Mouse (Mus musculus) heart, postnatal 14 days (tissue): ENCODE data around the gene Flot1. TPM values are rescaled to one million over a fixed set of nuclear protein-coding genes. Genes with fewer than 3 reads are reported as not detected.

Source experiments
- DNase-seq, 2 experiments: peaks; one replicate each; pipeline ENCODE4 v3.0.0; 2021 to 2022
- intact Hi-C: fragments of 180-260 bp; cut with DNase I; formaldehyde crosslinking; loops from one replicate; pipeline ENCODE4 v1.15.1; 2025
- long read RNA-seq, 2 experiments: library from polyadenylated mRNA; stranded (forward); transcript quantifications; one replicate each; pipeline ENCODE4 v2.0.0; 2021
- total RNA-seq, 2 experiments: library from RNA; stranded (reverse); gene quantifications; 2 replicates each; pipeline ENCODE4 v1.2.3; 2021

Flot1 gene
- 100 to 1,000 TPM; 108 to 111 TPM for total RNA-seq
- long read RNA-seq, experiment 1, transcript Flot1-201 (13 exons, 1,825 nt), result major isoform, 165 of 202 reads
- long read RNA-seq, experiment 1, partial matches to known transcripts, result 25 of 202 reads
- long read RNA-seq, experiment 1, other reads (novel, unspliced or antisense), result 12 of 202 reads
- long read RNA-seq, experiment 2, transcript Flot1-201 (13 exons, 1,825 nt), result major isoform, 166 of 204 reads
- long read RNA-seq, experiment 2, partial matches to known transcripts, result 25 of 204 reads
- long read RNA-seq, experiment 2, other reads (novel, unspliced or antisense), result 13 of 204 reads

DNA sequence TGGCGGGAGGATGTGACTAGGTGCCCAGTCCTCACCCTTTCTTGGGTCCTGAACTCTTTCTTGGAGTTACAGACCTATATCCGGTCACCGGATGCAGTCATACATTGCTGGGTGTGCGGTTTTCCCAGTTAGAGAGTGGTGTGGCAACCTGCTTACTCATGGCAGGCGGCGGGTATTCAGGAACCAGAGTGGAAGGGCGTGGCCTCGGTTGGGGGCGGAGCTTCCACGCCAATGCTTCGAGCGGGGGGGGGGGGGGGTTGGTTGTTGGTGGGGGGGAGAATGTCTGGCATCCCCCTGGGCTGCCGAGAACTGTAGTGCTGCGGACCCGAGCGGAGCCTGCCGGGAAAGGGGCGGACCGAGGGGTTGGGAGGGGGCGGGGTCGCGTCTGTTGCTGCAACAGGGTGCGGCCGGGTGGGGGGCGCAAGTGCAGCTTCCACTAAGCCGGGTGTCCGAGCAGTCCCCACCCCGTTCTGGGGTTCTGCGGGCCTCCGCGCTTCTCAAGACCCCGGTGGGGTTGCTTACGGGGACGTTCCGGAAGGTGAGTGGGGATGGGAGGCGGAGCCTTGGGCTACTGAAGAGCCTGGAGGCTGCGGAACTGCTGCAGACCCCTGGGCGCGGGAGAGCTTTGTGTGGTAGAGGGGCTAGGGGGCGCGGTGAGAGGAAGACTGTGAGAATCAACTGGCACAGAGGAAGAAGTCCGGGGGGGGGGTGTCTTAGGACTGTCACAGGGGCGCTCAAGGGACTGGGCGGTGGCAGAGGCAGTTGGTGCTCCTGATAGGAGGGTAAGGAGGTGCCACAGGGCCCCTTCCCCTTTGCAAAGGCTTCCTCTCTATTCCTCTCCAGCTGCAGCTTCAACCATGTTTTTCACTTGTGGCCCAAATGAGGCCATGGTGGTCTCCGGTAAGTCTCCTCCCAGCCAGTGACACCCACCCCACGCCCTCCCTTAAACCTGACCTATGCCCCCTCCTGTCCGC, at the start of gene Flot1:
Gene Flot1, plus strand, starts transcription at position 267 of the 974 bp plus-strand sequence.
- DNase-seq, result peak; percentile 86 to 89
- intact Hi-C loops, result no loop called here

DNA sequence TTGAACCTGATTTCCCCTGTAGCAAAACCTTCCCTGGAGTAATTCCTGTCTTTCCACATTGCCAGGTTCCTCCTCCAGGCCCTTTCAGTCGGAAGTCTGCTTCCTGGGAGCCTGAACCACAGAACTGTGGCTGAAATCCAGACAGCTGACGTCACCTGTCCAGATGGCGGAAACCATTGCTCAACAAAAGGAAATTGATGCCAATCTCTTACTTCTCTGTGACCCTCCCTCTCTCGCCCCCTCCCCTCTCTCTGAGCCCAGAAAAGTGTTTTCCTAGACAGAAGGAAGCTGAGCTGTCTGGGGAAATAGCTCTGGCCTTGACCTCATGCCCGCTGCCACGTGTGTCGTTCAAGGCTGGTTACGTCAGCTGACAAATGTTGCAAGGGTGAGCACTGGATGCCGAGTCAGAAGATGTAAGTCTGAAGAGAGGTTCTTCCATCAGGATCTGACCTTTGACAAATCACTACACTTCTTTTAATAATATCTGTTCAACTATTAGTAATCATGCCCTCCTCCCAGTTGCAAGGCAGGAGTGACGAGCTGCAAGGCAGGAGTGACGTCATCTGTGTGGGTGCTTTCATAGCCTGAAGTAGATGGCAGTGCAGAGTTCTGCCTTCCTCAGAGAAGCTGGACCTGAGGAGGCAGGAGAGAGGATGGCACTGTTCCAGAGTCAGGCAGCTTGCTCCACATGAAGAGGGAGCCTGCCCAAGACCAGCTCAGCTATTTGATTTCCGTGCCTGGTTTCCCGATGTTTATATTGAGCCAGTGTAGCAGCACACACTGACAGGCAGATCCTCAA, 46.0 kb upstream of the Flot1 start:
- peak; percentile 84 to 88 for DNase-seq
- intact Hi-C loops, result no loop called here

DNA sequence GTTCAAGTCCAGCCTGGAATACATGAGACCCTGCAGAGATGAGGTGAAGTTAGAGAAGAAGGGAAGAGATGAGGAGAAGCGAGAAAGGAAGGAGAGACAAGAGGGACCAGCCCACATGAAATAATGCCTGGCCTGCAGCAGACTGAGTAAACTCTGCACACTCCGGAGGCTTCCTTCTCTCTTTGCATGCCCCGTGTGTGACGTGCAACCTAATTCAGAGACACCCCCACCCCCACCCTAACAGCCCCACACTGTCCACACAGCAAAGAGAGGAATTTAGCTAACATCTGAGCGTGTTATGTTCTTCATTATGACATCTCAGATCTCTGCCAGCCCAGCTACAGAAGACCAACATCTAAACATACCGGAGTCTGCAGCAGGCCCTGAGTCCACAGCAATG, 44.1 kb upstream of the Flot1 start:
- intact Hi-C loops, result no loop called here
- no peak for DNase-seq

DNA sequence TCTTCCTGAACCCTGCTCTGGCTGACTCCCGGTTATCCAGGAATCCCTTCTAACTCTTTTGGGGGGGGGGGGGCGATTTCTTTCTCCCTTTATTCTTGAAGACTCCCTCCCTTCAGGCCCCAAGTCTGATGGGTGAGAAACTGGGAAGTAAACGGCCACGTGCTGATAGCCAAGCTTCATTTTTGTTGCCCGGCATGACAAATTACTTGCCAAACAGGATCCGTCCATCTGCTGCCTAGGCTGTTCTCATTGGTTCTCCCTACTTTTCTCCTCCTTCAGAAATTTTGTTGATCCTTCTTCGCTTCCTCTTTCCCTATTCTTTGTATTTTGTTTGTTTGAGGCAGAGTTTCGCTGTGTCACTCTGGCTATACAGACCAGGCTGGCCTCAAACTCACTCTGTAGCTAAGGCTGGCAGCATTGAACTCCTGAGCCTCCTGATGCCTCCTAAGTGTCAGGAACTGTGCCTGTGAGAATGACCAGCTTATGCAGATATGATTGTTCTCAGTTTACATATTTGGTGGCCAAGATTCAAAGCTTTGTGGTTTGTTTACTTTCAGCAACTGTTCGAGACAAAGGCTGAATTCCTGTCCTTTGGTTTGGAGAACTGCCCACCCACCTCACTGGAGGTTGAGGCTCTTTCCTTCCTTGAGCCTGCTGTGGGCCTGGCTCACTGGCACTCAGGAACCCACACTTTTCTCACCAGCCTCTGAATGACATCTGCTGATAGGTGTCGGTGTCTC, 43.4 kb upstream of the Flot1 start:
- no peak for DNase-seq
- intact Hi-C loops, result no loop called here

DNA sequence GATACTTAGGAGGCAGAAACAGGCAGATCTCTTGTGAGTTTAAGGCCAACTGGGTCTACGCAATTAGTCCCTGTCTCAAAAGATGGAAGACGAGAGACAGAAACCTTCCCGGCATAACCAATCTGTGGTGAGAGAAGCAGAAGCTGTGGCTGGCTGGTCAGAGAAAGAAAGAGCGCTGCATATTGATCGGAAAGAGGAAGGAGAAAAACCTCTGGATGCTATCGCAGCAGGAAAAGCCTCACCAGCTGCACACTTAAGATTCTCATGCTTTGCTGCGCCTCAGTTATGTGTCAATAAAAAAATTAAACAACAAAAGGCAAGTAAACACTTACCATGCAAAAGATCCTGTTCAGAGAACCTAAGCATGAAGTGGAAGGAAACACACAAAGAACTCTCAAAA, 42.7 kb upstream of the Flot1 start:
- intact Hi-C loops, result no loop called here
- no peak for DNase-seq

DNA sequence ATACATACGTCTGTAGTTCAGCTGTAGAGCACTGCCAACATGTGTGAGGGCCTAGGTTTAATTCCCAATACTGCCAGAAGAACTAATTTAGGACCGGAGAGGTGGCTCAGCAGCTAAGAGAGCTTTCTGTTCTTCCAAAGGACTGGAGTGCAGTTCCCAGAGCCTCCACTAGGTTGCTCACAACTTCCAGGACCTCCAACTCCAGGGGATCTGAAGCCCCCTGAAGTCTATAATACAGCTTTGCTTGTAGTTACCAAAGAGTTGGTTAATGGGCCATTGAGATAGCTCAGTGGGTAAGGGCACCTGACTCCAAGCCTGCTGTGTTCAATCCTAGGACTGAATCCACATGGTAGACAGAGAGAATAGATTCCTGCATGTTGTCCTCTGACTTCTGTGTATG, 40.6 kb upstream of the Flot1 start:
- intact Hi-C loops, result no loop called here
- no peak for DNase-seq

DNA sequence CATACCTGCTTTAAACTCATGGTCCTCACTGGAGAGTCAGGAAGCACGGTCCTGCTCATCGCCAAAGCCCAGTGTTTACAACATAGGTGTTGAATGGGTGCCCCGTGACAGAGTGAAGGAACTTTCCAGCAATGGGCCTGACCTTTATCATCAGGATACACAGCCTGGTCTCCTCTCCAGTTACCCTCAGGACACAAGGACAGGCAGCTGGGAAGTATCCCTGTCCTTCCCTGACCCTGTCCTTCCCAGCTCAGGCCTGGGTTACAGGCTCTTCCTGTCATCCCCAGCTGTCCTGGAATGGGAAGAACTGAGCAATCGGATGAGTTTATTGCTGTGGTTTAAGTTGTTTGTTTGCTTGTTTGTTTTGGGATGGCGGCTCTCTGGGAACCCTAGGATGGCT, 40.1 kb upstream of the Flot1 start:
- DNase-seq, result no peak
- intact Hi-C loops, result no loop called here

DNA sequence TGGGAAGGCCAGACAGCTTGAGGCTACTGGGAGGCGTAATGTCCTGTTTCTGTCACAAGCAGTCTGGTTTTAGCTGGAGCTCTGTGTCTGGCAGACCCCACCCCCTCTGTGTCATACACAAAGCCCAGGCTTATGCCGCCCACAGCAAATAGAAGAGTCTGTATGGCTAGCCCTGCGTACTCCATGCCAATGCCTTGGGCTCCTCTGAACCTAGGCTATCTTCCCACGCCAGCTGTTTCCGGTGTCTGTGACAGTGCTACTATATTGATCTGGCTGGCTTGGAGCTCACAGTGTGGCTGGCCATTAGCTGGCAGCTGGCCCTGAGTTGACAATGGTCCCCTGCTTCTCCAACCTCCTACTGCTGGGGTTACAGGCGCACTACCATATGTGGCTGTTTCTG, 39.1 kb upstream of the Flot1 start:
- intact Hi-C loops, result no loop called here
- DNase-seq, result no peak

DNA sequence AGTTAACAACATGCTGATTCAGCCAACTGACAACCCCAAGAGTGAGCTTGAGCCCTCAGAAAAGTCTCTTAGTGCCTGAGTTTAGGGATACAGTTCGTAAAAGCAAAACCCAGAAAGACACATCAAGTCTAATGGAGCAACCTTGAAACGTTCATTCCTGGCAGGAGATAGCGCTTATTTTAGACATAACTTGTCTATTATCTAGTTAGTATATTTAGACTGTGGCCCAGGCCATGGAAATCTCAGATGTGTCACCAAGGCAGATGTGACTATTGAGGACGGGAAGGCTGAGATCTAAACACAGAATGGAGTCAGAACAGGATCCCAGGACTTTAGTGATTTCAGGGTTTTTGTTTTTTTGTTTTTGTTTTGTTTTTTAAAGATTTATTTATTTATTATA, 37.9 kb upstream of the Flot1 start:
- DNase-seq, result no peak

DNA sequence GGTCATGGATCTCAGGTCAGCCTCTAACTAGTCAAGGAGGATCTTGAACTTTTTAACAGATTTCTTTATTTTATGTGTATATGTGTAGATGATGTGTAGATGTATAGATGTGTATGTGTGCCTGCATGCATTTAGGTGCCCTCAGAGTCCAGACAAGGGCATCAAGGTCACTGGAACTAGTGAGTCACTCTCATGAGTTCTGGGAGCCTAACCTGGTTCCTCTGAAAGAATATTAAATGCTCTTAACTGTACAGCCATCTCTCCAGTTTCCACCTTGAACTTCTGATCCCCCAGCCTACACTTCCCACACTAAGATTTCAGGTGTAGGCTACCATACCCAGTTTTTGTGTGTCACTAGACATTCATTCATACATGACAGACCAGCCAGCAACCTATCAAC, 35.5 kb upstream of the Flot1 start:
- intact Hi-C loops, result loop anchor here (2.0 kb wide), 1 partner anchor 33 kb away; the partner anchor contains the start of gene Ier3
- DNase-seq, result no peak

More for the DNA sequence above, 37.9 kb upstream of the Flot1 start:
- intact Hi-C loops, result no loop called here

DNA sequence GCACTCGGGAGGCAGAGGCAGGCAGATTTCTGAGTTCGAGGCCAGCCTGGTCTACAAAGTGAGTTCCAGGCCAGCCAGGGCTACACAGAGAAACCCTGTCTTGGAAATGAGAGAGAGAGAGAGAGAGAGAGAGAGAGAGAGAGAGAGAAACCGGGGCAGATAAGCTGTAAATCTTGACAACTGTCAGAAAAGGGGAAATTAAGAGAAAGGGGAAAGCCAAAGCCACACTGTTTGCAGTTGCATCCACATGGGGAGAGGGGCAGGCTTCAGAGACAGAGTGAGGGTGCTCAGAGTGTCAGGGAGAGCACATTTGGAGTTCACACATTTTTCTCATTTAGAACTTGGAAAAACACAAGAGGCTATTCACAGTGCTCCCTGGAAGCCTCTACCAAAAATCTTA, 35.0 kb upstream of the Flot1 start:
- intact Hi-C loops, result no loop called here
- DNase-seq, result no peak

DNA sequence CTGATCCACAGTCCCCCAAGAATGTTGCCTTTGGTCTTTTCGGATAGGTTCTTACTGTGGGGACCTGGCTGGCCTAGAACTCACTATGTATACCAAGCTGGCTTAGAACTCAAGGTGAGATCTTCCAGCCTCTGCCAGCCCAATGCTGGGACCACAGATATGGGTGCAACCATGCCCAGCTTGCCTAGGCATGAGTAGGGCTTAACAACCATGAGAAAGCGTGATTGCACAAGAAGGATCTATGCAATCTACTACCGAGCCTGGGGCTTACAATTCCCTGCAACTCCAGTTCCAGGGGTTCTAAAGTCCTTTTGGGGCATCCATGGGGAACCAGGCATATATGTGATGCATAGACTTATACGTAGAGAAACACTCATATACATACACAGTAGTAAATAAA, 32.1 kb upstream of the Flot1 start:
- intact Hi-C loops, result no loop called here
- DNase-seq, result no peak

DNA sequence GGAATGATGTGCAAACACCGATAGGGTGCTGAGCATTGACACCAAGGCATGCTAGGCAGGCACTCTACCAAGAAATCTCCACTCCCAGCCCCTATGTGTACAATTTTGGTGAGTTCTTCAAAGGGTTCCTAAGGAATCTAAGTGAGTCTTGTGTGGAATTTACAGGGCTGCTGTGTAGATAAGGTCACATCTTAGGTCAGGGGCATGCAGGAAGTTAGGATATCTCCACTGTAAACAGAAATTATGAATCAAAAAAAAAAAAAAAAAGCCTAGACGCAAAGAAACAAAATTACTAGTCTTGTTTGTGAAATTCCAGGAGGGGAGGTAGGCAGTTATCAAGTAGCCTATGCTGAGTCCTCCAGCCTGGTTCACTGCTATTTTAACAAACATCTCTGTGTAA, 30.2 kb upstream of the Flot1 start:
- no peak for DNase-seq
- intact Hi-C loops, result no loop called here

DNA sequence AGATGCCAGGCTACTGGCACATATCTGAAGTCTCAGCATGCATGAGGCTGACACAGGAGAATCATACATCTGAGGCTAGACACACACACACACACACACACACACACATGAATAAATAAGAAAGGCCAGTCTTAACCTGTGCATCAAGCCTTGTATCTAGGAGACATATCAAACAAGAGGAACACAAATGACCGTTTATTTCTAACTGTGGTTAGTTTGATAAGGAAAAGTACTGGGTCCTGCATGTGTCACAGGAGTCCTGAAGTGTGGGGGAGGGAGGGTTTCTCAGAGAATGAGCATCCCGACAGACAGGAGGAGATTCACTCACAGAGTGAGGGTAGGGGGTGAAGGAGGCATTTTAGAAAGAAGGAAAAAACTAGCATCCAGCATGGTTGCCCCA, 27.9 kb upstream of the Flot1 start:
- intact Hi-C loops, result no loop called here
- DNase-seq, result no peak

DNA sequence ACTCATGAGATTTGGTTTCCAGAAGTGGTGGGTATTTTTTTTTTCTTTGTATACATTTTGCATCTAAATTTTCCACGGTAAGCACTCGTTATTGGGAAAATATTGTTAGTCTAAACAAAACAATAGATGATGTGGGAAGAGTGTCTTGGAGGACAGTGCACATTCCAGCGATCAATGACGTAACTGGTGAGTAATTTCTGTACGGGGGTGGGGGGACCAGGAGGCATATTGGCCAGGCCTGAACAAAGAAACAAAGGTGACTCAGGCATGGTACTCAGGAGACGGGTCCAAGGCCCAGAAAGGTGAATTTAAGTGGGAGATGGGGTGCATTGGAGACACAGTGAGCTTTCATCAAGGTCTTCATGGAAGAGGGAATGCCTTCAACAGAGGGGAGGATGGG, 27.4 kb upstream of the Flot1 start:
- intact Hi-C loops, result no loop called here
- DNase-seq, result no peak

DNA sequence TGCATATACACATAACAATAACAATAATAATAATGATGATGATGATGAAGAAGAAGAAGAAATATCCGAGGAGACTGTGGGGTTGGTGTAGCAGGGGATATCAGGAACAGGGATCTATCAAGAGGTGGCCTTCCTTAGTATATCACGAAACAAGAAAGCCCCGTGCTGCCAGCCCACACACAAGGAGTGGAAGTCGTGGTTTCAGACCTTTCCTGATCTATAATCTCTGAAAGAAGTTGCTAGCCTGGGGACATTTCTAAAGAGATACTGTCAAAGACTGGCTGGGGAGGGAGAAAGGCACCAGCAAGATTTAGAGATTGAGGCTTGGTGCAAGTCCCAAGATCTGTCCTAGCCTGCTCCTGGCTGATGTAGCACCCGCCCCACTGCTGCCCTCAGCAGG, 26.2 kb upstream of the Flot1 start:
- intact Hi-C loops, result no loop called here
- no peak for DNase-seq

DNA sequence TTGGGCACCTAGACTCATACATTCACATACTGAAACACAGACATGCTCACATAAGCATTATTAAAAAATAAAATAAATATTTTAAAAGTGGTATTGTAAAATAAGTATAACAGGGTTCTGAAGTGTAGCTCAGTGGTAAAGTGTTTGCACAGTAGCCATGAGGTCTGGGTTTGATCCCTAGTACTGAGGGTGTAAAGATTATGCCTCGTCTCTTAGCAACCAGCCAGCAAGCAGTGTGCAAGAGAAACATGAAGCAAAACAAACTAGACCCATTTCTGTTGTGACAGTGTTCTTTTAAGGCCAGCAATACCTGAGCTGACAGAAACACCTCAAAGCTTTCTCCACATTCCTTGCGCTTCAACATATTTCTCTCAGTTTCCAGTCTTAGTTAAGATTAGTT, 22.1 kb upstream of the Flot1 start:
- DNase-seq, result no peak
- intact Hi-C loops, result no loop called here

DNA sequence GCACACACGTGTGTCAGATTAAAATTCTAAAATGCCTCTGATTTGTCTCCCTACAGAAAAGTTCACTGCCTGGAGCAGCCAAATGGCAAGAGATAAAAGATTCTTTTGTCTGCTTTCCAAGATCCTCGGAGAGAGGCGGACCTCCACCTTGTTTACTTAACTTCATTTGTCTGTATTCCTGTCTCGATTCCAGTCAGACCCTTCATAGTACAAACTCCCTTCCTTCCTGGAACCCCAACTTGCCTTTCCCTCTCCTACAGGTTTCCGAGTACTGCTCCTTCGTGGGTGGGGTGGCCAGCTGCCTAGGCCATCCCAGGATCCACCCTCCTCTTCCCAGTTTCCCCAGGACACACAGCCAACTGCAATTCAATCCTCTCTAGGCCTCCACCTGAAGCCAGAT, 20.0 kb upstream of the Flot1 start:
- no peak for DNase-seq

DNA sequence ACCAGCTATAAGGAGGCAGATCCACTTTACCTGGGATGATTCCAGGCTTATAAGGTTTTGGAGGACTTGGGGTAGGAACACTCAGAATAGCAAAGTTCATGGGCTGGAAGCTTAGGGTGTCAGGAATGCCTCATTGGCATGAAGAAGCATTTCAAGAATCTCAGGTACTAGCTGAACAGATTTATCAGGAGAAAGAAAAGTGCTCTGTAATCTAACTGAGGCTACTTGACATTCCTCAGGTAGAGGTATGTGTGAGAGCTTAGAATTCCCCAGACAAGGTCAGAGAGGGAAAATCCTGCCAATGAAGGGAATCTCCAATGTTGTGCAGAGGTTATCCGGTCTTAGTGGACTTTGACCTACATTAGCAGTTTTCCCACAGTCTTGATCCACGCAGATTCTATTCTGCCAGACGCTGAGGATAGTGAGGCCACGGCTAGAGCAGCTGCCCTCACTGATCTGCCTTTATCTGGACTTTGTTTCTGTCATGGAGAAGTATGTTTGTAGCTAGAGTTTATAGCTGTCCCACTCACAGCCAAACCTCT, 19.1 kb upstream of the Flot1 start:
- intact Hi-C loops, result no loop called here
- DNase-seq, result no peak

More for the DNA sequence above, 20.0 kb upstream of the Flot1 start:
- intact Hi-C loops, result no loop called here

DNA sequence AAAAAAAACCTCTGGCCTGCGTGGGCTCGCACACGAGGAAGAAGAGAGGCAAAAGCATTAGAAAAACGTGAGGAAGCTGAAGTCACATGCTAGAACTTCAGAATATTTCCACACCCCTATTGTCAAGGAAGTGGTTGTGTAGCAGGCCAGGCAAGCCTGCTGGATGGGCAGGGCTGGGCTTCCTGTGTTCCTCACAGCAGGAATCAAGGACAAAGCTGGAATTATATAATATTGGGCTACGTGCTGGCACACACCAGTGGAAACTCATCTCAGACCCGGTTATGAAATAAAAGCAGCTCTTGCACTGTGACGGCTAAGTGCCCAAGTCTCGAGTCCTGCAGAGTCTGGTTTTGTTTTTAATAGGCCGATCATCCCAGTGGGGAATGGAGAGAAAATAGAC, 15.0 kb upstream of the Flot1 start:
- peak; percentile 54 to 66 for DNase-seq
- intact Hi-C loops, result loop anchor here (5.0 kb wide), 1 partner anchor 66 kb away; no protein-coding TSS in a partner anchor
